Mouse (Mus musculus) lung, adult 2 months (tissue): Measurements from ENCODE around the gene Pvalb.

Experiments used
- CTCF ChIP-seq: fragments of 200-500 bp; IDR thresholded peaks from 2 replicates; pipeline ENCODE4 v1.5.1; 2011; ENCODE audit warnings: mild to moderate bottlenecking, low read length, control low read depth; ENCODE audit not compliant: insufficient read depth
- POLR2A ChIP-seq: fragments of 200-500 bp; IDR thresholded peaks from 2 replicates; pipeline ENCODE4 v1.6.1; 2011; ENCODE audit warnings: low read depth, mild to moderate bottlenecking, control low read depth, low read length, borderline replicate concordance; ENCODE audit errors: extremely low read depth

DNA sequence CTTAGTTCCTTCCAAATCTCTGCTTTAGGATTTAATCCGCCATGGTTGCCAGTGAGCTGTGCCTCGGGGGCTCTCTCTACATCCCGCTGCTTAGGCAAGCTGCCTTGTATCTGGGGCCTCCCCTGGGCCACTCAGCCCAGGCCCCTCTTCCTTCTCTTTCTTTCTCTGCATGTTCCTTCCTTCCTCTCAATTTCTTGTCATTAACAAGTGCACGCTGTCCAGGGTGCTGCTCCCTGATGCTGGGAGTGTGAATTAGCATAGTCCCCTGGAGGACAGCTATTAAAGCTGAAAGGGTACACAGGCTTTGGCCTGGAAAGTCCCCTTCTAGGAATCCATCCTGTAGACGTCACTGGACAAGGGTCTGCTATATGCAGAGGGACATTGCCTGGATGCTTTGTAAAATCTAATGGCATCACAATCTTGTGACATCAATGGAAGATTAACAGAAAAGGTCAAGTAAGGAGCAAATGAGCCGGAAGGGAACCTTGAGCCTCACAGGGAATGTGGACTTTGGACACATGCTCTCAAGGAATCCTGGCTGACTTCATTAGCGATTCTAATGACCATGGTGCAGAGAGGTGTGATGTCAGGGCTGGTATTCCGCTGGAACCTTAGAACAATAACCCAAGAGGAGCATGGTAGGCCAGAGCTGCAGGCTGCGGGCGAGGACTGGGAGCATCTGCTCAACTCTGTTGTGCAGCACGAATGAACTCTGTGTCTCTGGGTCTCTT, 53.0 kb downstream of the Pvalb start:
- TF ChIP-seq CTCF: no peak
- no peak for TF ChIP-seq POLR2A
